Mouse (Mus musculus) CD4-positive, CD25-positive, alpha-beta regulatory T cell, adult 2 months (primary cell): ENCODE measurements around the gene Sik3.
A peak's percentile ranks its signal among the peaks of the same experiment; 100 is the strongest.

Experiments used
- DNase-seq: peaks from one replicate; pipeline ENCODE4 v3.0.0-alpha.2; 2012; ENCODE audit warnings: low read depth, low spot score

The Sik3 gene

DNA sequence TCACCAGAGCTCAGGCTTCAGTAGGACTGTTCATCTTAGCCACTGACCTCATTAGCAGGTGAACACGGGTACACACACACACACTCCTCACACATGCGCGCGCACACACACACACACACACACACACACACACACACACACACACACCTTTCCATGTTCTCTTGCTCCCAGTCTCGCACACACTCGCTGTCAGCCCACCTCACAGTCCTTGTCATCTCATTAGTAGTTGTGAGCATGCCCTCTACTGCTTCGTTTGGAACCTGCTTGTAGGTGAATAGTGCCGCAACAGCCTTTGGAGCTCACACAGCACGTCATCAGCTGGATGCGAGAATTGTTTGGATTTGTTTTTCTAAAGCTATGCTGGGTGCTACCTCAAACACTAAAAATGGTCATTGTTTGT, 176.8 kb downstream of the Sik3 start:
- no peak for DNase-seq

DNA sequence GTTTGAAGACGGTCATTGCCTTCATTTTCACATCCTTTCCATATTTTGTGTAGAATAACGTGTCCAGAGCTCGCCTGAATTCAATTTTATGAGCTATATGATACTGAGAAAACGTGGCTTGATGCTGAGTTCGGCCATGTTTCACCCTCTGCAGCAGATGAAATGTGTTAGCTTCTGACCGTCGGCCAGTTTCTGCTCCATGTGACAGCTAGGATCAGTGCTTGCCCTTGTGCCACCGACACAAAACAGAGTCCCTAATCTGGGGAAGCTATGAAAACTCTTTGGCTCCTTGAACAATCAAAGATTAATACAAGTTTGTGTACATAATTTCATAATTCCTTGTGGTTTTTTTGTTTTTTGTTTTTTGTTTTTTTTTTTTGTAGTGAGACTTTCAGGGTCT, 178.6 kb downstream of the Sik3 start:
- no peak for DNase-seq

DNA sequence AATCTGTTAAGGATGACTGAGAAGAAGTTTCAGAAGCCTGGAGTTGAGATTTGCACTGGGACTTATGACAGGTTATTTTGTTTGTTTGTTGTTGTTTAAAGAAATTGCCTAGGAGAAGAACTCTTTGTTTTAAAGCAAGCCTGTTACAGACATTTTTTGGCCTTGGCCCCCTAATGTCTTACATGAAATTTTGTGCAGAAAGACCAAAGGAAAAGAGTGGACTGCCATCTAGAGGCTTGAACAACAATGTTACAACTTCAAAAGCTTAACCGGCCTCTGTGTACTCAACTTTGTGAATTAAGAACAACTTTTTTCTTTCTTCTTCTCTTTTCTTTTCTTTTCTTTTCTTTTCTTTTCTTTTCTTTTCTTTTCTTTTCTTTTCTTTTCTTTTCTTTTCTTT, 179.0 kb downstream of the Sik3 start:
- peak; percentile 79 for DNase-seq

DNA sequence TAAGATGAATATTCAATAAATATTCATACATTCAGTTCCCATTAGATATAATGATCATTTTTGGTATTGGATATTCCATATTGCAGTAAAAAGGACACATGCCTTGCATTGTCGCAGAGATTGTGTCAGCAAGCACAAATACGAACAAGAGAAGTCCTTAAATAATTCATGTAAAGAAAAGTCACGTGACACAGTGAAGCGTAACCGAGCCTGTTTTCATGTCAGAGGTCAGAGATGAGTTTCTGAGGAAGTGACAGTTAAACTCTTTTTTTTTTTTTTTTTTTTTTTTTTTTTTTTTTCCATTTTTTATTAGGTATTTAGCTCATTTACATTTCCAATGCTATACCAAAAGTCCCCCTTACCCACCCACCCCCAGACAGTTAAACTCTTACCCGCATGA, 180.0 kb downstream of the Sik3 start:
- no peak for DNase-seq

DNA sequence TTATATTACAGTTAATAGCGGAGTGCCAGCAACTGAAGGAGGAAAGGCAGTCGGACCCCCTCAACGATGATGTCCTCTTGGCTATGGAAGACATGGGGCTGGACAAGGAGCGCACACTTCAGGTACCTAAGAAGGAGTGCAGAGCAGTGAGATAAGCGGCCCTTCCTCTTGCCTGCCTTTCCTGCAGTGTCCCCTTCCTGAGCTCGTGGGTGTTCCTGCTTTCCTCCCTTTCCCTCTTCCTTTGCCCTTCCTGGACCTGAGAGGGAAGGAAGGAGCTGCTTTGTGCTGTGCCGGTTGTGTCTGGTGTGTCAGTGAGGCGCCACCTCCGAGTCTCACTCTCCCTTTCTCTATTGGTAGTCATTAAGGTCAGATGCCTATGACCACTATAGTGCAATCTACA, 182.2 kb downstream of the Sik3 start:
- DNase-seq: no peak

DNA sequence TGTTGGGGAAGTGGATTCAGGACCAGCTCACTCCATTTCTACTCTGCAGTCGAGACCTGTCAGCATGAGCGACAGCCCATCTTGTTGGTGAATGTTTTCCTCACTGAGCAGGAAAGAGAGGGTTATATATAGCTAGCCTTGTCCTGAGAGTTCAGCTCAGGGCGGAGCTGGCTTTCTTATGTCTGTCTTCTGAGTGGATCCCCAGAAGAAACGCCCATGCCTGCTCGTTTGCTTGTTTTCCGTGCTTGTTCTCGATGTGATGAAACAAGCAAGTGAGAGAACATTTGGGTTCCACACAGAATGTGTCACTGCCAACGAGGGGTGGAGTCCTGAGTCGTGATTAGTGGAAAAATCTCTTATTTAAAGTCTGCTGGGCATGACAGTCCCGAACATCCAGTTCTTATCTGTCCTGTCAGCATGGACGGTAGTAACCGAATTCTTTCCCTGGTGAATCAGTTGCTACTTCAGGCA, 184.1 kb downstream of the Sik3 start:
- no peak for DNase-seq

DNA sequence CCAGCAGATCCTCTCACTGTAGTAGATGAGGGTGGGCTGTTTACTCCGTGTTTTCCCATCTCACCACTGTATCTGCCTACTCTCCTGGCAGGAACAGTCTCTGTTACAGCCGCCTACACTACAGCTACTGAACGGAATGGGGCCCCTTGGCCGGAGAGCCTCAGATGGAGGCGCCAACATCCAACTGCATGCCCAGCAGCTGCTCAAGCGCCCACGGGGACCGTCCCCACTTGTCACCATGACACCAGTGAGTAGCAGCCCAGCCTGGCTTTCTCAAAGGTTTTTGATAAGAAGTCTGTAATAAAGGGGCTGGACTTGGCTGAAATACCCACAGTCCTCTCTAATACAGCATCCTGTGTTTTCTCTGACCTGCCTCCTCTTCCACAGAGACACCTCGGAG, 185.8 kb downstream of the Sik3 start:
- peak; percentile 34 for DNase-seq

DNA sequence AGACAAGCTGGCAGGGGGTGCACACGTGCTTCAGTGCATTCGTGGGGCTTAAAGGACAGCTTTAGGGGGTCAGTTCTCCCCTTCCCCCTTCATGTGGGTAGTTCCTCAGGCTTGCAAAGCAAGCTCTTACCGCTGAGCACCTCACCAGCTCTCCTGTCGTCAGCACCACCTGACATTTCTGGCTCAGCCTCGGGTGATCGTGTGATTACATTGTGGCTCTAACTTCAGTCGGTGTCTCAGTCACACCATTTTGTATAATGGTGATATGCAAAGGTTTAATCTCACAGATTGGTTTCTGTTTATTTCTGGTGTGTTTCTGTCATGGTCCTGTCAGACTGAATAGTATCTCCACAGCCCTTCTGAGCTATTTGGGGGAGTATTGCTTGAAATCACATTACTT, 186.3 kb downstream of the Sik3 start:
- no peak for DNase-seq

DNA sequence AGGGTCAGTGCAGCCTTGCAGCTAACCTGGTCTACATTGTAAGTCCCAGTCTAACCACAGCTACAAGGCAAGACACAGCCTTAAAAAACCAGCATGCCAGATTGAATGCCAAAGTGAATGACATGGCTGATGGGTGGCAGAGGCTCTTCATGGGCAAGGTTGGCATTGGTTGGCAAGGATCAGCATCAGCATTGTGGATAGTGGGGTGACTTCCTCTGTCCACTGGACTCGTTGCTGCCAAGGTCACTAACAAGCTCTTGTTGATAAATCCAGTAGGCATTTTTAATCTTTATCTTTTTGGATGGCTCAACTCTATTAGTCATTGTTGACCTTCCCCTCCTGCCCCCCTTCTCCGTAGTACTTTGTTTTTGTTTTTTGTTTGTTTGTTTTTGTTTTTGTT, 187.0 kb downstream of the Sik3 start:
- DNase-seq: no peak

DNA sequence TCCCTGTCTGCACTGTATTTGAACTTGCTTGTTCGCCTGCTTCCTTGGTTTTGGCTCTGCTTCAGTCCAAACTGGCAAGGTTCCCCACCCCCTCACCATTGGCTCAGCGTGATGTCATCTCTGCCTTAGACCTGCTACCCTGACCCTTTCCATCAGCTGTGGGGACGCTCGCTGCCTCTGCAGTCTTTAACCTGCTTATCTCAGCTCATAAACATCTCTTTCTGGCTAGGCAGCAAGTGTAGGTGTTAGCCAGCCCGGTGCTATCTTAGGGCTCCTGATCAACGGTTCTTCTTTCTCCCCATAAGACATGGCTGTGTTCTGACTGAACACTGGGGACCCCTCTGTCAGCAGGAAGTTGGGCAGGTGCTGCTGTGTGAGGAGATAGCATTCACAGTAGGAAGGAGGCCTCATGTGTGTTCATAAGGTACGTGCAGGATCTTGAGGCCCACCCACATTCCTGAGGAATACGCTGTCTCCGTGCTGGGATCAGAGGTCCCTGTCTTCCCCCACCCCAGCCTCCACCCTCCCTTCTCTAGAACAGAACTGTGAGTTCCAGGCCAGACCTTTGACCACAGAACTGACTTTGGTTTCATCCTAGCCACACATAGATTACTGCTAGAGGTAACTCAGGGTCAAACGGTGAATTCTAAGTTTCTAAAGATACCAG, 194.3 kb downstream of the Sik3 start:
- no peak for DNase-seq

DNA sequence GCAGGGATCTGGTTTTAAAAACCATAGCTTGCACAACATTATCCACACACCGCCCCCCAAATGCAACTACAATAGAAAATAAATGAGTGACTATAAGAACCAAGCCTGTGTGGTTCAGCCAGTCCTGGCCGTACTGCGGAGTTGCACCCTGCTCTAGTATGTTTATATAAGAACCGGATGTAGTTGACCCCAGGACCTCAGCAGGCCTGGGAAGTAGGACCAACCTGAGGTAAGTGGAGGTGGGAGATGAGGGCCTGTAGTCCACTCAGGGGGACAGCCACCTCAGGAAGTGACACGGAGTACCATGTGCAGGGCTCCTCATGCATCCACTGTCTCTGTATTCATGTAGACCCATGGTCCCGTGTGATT, 194.9 kb downstream of the Sik3 start:
- DNase-seq: no peak

DNA sequence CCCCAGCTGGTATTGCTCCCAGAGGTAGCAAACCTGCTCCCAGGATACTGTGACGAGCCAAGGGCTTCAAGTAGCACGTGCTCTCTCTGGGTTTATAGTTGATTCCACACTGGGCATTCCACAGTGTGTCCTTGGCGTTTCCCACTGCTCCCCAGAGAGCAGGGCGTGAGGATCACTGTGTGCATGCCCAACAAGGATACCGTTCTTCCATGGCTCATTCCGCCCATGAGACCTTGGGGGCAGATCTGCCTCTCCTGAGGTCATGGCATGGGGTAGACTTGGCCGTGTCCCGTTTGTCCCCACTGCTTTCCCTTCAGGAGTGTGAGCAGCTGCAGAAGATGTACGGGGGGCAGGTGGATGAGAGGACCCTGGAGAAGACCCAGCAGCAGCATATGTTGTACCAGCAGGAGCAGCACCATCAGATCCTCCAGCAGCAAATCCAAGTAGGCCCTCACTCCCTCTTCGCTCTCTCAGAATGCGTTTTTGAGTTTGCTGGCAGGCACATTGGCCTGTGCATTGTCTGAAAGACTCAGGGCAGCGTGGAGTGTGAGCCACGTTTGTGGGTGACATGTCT, 195.9 kb downstream of the Sik3 start:
- no peak for DNase-seq

DNA sequence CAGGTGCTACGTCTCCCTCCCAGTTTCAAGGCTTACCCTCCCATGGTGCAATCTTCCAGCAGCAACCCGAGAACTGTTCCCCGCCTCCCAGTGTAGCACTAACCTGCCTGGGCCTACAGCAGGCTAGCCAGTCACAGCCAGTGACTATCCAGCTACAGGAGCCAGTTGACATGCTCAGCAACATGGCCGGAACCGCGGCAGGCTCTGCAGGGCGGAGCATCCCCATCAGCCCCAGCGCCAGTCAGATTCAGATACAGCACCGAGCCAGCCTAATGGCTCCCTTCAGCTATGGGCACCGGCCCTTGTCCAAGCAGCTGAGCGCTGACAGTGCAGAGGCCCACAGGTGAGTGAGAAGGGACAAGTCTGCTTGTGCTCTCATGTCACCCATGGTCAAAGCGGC, 197.9 kb downstream of the Sik3 start:
- no peak for DNase-seq

DNA sequence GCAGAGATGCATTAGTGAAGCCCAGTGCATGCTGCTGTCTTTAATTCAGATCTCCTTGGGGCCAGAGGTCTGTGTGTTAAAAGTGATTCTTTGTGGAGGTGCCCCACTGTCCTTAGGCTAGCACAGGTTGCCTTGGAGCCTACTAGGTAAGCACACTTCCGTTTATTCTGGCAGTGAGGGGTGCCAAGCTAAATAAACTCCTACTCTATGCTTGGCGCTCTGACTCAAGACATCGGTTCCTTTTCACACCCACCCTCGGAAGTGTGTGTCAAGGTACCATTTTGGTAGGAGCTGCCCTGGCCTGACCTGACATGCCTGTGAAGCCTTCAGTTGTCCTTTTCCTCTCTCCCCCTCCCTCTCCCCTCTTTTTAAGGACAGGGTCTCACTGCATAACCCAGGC, 201.7 kb downstream of the Sik3 start:
- no peak for DNase-seq

DNA sequence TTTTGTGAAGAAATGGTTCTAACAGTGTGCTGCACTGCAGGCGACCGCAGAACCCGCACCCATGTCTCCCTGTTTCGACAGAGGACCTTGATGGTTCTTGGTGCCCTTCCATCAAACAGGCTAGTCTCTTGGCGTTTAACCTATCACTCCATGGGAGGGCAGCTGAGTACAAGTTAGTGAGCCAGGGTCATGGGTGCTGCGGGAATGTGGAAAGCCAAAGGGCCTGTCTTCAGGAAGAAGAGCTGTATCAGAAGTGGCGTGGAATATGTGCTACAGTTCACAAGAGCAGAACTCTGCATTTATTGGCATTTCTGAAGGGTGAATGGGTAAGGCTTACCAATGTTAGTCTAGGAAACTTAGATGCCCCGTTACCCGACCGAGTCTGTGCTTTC, 202.3 kb downstream of the Sik3 start:
- no peak for DNase-seq

DNA sequence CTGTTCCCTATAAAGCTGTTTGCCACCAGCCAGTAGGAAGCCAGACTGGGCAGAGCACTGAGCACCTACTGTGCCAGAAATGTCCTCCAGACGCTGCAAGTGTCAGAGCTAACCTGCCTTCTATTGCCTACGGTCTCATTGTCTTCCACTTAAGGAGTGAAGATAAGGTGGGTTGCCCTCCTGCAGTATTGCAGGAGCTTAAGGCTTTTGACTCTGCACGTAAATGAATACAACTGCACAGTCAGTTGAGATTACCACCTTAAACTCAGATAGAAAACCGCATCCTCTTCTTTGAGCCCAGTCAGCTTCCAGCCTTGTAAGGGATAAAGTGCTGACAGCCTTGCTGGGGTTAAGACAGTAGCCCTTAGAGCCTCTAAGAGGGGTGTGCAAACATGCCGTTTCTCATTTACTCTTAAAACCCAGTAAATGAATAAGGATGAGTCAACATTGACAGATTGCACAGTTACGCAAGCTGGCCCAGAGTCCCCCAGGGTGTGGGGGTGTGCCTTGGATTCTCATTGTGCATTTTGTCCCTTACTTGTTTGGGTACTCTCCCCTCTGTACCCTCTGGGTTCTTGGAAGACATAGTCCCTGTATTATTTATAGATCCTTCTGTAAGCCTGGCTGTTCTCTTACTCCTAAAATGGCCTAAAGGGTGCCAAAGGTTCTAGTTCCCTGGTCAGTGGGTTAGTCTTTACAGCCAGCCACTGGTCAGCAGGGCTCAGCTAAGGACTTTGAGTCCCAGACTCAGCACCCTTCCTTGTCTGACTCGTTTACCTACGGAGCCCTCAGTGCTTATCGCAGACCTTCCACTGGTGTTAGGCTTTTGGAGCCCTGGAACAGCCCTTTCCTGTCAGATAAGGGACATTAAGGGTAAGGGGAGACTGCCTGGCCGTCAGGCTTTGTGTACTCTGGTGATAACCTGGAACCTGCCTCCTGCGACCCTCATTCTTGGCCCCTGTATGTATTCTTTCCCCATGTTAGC, 203.0 kb downstream of the Sik3 start:
- DNase-seq: no peak

DNA sequence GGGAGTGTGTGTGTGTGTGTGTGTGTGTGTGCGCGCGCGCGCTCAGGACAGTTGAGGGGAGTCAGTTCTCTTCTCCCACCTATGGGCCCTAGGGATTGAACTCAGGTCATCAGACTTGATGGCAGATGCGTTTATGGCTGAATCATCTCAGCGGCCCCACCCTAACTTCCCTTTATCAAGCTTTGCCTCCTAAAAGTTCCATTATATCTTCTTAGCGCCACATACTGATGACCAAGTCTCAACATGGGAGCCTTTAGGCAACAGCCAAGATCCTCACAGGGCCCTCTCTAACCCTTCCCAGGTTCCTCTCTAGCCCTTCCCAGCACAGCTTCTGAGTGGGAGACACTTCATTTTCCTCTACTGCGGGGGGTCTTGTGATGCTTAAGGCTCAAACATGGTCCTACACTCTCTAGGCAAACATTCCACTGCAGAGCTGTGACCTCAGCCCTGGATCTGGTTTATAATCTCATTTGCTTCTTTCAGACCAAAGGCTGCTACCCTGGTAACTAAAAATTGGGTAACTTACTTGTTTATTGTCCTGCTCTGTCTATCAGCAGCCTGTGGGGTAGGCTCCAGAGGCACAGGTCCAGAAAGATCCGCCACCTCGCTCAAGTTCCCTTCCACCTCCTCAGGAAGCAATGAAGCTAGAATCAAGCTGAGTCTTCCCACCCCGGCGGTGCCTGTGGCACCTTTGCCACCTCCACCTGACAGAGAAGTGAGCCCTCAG, 204.3 kb downstream of the Sik3 start:
- DNase-seq: no peak

DNA sequence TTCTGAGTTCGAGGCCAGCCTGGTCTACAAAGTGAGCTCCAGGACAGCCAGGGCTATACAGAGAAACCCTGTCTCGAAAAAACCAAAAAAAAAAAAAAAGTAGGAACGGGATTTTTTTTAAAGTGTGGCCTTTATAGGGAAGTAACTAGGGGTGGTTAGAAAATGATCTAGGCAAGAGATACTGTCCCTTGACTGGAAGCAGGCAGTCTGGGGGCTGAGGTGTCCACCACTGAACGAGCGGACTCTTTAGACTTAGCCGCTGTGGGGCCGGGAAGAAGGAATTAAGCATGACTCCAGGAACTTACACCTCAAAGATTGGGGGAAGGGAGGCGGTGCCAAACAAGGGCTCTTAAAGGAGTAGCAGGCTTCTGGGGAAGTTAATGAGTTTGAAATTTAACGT, 205.6 kb downstream of the Sik3 start:
- no peak for DNase-seq

DNA sequence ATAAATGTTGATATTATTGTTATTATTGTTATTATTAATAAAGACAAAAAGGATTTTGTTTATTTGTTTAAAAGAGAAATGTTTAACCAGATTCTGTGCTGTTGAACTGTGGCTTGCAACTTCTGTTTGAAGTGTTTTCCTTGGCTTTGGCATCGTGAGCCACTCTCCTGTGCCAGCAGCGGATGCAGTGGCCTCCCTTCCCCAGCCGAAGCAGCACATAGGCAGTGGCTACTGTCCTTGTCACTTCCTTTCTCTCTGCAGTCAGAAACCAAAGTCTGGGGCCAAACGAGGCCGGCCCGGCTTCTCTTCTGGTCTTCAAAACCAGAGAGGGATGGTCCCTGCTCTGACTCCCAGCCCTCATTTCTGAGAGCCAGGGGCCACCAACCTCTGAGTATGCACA, 210.5 kb downstream of the Sik3 start:
- no peak for DNase-seq

DNA sequence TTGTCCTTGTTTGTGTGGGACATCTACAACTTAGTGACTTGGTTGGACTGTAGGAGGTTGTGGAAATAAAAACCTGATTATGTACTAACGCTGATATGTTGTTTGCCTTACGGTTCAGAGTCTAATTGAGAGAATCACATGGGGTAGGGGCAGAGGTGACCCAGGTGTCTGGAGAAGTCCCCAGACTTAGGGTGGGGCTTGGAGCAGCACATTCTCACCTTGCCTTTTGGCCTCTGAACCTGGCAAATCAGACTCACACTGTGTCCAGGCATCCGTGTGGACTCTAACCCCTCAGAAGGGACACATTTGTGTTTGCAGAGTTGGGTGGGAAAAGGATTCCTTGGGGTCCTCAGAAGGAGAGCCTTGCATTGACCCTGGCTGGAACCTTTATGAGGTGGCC, 211.5 kb downstream of the Sik3 start:
- no peak for DNase-seq

DNA sequence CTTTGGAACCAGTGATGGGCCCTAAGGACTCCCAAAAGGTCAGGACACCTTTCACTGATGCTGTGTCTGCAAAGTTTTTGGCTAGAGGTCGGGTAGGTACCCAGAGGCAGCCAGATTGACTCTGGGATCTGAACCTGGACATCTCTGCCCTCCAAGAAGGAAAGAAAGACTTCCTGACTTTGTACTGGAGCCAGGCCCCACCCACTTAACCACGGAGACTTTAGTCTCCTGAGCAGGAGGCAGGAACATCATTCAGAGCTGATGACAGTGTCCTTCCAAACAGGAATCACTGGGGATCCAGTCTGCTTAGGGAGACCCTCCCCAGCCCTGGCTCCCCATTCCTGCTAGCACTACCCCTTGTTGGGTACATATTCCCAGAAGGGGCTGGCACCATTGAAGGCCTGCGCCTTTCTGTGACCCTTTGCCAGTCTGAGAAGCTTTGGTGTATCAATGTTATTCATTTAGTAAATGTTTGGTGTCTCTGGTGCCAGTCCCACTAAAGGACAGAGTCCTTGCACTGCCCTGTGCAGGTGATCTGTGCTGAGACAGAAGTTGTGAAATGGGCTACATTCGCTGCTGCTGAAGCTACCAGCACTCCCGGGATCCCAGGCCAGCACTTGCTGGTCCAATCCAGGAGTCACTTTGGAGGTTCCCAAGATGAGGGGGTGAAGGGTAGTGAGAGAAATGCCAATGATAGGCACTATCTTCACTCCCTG, 212.5 kb downstream of the Sik3 start:
- no peak for DNase-seq
